Mouse (Mus musculus): ENCODE measurements around the gene Brd1. TPM values are rescaled to one million over a fixed set of nuclear protein-coding genes. Genes with fewer than 3 reads are reported as not detected.
"Not testable (repeated sequence)": the region's sequence is repeated elsewhere in the genome, so short reads cannot be mapped to it uniquely, and the experiment has no call there.

The Brd1 gene
- polyA plus RNA-seq, 1 experiment from 2014 or later = 20.3 TPM

GRCm38 (mm10) chr15:88716350-88716749 is 17.7 kb downstream of the Brd1 start:
- Histone ChIP-seq H3K27me3 (ENCODE audit: control insufficient read depth, insufficient read depth, low read length) (no peaks in the 10 kb centered on the region), H3K36me3 (ENCODE audit: control insufficient read depth, insufficient read depth, low read length) (peaks cover 45% of the 10 kb centered on the region), H3K4me1 (ENCODE audit: control insufficient read depth, insufficient read depth, low read length) (no peaks in the 10 kb centered on the region), H3K27ac (ENCODE audit: low read length) (no peak overlapping the region), H3K4me3 (replicated peaks; ENCODE audit: low read length) (no peak overlapping the region), H3K4me2 (ENCODE audit: low read depth, low read length) (no peak overlapping the region), H3K9ac (ENCODE audit: low read length) (no peak overlapping the region), H3K9me3 (replicated peaks; ENCODE audit: control insufficient read depth, low read length) (no peaks in the 10 kb centered on the region)
- ATAC-seq (ENCODE audit: insufficient read depth, low FRiP score) = no peak

DNA sequence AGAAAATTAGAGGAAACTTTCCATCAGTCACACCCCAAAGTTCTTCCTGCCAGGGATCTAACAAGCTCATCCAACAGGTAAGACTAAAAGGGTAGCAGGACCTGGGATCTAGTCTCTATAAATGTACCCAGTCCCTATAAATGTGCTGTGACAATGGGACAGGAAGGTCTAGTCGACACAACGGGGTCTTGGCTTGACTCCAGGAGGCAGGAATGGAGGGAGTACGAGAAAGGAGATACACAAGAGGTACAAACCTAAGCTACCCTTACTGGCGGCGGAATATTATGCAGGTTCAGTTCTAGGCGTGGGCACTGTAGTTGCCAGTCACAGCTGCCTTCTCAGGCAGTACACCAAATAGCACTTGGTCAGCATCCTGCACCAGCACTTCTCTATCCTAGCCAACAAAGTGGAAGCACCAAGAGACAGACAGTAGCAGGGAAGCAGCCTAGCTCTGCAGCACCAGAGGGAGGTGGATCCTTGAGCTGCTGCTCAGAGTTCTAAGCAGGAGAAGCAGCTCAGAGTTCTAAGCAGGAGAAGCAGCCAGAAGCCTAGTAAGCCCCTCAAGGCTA is 19.9 kb downstream of the Brd1 start:
- Histone ChIP-seq H3K27ac (ENCODE audit: low read length) (no peak overlapping the region), H3K4me2 (ENCODE audit: low read depth, low read length) (no peak overlapping the region), H3K27me3 (ENCODE audit: control insufficient read depth, insufficient read depth, low read length) (no peaks in the 10 kb centered on the region), H3K36me3 (ENCODE audit: control insufficient read depth, insufficient read depth, low read length) (peaks cover 46% of the 10 kb centered on the region), H3K9me3 (replicated peaks; ENCODE audit: control insufficient read depth, low read length) (no peaks in the 10 kb centered on the region), H3K4me3 (replicated peaks; ENCODE audit: low read length) (no peak overlapping the region), H3K4me1 (ENCODE audit: control insufficient read depth, insufficient read depth, low read length) (no peaks in the 10 kb centered on the region), H3K9ac (ENCODE audit: low read length) (no peak overlapping the region)
- WGBS = 80% methylated on average over 6 of the region's 6 CpGs
- ATAC-seq (ENCODE audit: insufficient read depth, low FRiP score) = no peak

DNA sequence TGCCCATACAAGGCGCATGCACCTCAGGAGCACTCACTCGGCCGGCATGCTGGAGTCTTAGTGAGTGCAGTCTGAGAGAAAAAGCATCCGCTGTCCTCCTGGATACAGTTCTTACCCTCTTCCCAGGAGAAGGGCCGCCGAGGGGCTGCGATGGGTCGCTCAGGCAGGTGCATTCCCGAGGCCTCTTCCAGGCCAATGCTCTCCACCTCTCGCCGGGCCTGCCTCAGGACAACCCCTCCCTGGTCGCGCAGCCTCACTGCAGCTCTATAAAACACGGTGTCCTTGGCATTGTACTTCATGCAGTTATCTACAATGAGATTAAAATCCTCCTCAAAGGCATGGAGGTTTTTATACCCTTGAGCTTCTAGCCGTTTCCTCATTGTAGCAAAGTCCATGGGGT is 21.5 kb downstream of the Brd1 start:
- peaks cover 43% of the 10 kb centered on the region for H3K36me3 ChIP-seq (ENCODE audit: control insufficient read depth, insufficient read depth, low read length)
- no peak for ATAC-seq (ENCODE audit: insufficient read depth, low FRiP score)

GRCm38 (mm10) chr15:88709878-88710277 is 24.2 kb downstream of the Brd1 start:
- ATAC-seq (ENCODE audit: insufficient read depth, low FRiP score) = no peak
- Histone ChIP-seq H3K4me2 (ENCODE audit: low read depth, low read length) (no peak overlapping the region), H3K4me1 (ENCODE audit: control insufficient read depth, insufficient read depth, low read length) (no peaks in the 10 kb centered on the region), H3K36me3 (ENCODE audit: control insufficient read depth, insufficient read depth, low read length) (peaks cover 52% of the 10 kb centered on the region), H3K9ac (ENCODE audit: low read length) (no peak overlapping the region), H3K9me3 (replicated peaks; ENCODE audit: control insufficient read depth, low read length) (no peaks in the 10 kb centered on the region), H3K4me3 (replicated peaks; ENCODE audit: low read length) (no peak overlapping the region), H3K27me3 (ENCODE audit: control insufficient read depth, insufficient read depth, low read length) (no peaks in the 10 kb centered on the region), H3K27ac (ENCODE audit: low read length) (no peak overlapping the region)
- 90% methylated on average over 5 of the region's 5 CpGs for WGBS

More for the DNA sequence above, 21.5 kb downstream of the Brd1 start:
- Histone ChIP-seq H3K9me3 (replicated peaks; ENCODE audit: control insufficient read depth, low read length) (no peaks in the 10 kb centered on the region), H3K4me2 (ENCODE audit: low read depth, low read length) (no peak overlapping the region), H3K9ac (ENCODE audit: low read length) (no peak overlapping the region), H3K4me3 (replicated peaks; ENCODE audit: low read length) (no peak overlapping the region), H3K4me1 (ENCODE audit: control insufficient read depth, insufficient read depth, low read length) (no peaks in the 10 kb centered on the region), H3K27me3 (ENCODE audit: control insufficient read depth, insufficient read depth, low read length) (no peaks in the 10 kb centered on the region), H3K27ac (ENCODE audit: low read length) (no peak overlapping the region)
- WGBS = 92% methylated on average over 15 of the region's 15 CpGs

GRCm38 (mm10) chr15:88708657-88709511 is 25.1 kb downstream of the Brd1 start:
- H3K4me2 ChIP-seq (ENCODE audit: low read depth, low read length) = no peak overlapping the region
- H3K9me3 ChIP-seq (replicated peaks; ENCODE audit: control insufficient read depth, low read length) = no peaks in the 10 kb centered on the region
- H3K36me3 ChIP-seq (ENCODE audit: control insufficient read depth, insufficient read depth, low read length) = peaks cover 57% of the 10 kb centered on the region
- no peak overlapping the region for H3K9ac ChIP-seq (ENCODE audit: low read length)
- 86% methylated on average over 13 of the region's 13 CpGs for WGBS
- H3K4me3 ChIP-seq (replicated peaks; ENCODE audit: low read length) = no peak overlapping the region
- no peaks in the 10 kb centered on the region for H3K4me1 ChIP-seq (ENCODE audit: control insufficient read depth, insufficient read depth, low read length)
- no peak overlapping the region for H3K27ac ChIP-seq (ENCODE audit: low read length)
- no peaks in the 10 kb centered on the region for H3K27me3 ChIP-seq (ENCODE audit: control insufficient read depth, insufficient read depth, low read length)
- ATAC-seq (ENCODE audit: insufficient read depth, low FRiP score) = no peak

- Histone ChIP-seq H3K36me3 (ENCODE audit: control insufficient read depth, insufficient read depth, low read length) (peaks cover 53% of the 10 kb centered on the region), H3K27me3 (ENCODE audit: control insufficient read depth, insufficient read depth, low read length) (no peaks in the 10 kb centered on the region), H3K9me3 (replicated peaks; ENCODE audit: control insufficient read depth, low read length) (no peaks in the 10 kb centered on the region), H3K4me2 (ENCODE audit: low read depth, low read length) (no peak overlapping the region), H3K4me1 (ENCODE audit: control insufficient read depth, insufficient read depth, low read length) (no peaks in the 10 kb centered on the region), H3K27ac (ENCODE audit: low read length) (no peak overlapping the region), H3K4me3 (replicated peaks; ENCODE audit: low read length) (no peak overlapping the region), H3K9ac (ENCODE audit: low read length) (no peak overlapping the region)
- WGBS = 84% methylated on average over 5 of the region's 5 CpGs
- ATAC-seq (ENCODE audit: insufficient read depth, low FRiP score) = no peak
These were observed 25.8 kb downstream of the Brd1 start for GRCm38 (mm10) chr15:88708204-88708603.

DNA sequence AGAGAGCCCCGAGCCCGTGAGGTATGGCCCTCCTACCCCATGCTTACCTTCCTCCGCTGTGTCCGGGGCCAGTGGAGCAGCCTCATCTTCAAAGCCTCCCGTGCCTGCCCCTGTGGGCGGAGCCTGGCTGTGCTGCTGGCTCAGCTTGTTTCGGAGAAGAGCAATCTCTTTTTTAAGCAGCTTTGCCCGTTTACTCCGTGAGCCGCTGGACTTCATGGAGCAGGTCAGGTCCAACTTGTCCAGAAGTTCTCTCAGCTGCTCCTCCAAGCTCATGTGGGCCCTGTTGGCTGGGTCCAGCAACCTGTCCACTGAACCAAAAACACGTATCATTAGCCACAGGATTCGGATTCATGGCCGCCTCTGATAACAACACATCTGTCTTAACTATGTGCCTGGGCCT is 27.0 kb downstream of the Brd1 start:
- not testable (repeated sequence) for H3K4me1 ChIP-seq (ENCODE audit: control insufficient read depth, insufficient read depth, low read length); H3K9me3 ChIP-seq (replicated peaks; ENCODE audit: control insufficient read depth, low read length); H3K9ac ChIP-seq (ENCODE audit: low read length); H3K4me2 ChIP-seq (ENCODE audit: low read depth, low read length); H3K27ac ChIP-seq (ENCODE audit: low read length); H3K4me3 ChIP-seq (replicated peaks; ENCODE audit: low read length); H3K27me3 ChIP-seq (ENCODE audit: control insufficient read depth, insufficient read depth, low read length); ATAC-seq (ENCODE audit: insufficient read depth, low FRiP score)
- peaks cover 45% of the 10 kb centered on the region for H3K36me3 ChIP-seq (ENCODE audit: control insufficient read depth, insufficient read depth, low read length)
- 73% methylated on average over 13 of the region's 13 CpGs for WGBS

DNA sequence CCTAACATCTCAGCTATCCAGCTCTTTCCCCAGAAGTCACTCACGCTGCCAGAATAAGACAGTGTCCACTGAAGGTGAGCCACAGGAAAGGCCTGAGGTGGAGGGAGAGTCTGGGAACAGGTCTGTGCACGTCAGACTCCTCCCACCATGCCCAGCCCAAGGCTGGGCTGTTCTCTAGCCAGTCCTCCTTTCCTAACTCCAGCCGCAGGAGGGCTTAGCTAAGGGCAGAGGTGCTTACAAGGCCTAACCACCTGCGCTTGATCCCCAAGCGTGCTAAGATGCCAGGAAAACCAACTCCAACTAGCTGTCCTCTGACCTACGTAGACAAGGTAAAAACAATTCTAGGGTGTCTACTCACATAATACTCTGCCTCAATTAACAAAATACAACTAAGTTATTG is 27.7 kb downstream of the Brd1 start:
- Histone ChIP-seq H3K4me1 (ENCODE audit: control insufficient read depth, insufficient read depth, low read length) (no peaks in the 10 kb centered on the region), H3K9me3 (replicated peaks; ENCODE audit: control insufficient read depth, low read length) (no peaks in the 10 kb centered on the region), H3K36me3 (ENCODE audit: control insufficient read depth, insufficient read depth, low read length) (peaks cover 43% of the 10 kb centered on the region), H3K4me3 (replicated peaks; ENCODE audit: low read length) (no peak overlapping the region), H3K27ac (ENCODE audit: low read length) (no peak overlapping the region), H3K27me3 (ENCODE audit: control insufficient read depth, insufficient read depth, low read length) (no peaks in the 10 kb centered on the region), H3K4me2 (ENCODE audit: low read depth, low read length) (no peak overlapping the region), H3K9ac (ENCODE audit: low read length) (no peak overlapping the region)
- WGBS = 77% methylated on average over 6 of the region's 6 CpGs
- 0 out of 2 replicates have a peak, but pooled peaks have one; percentile 26 for ATAC-seq (ENCODE audit: insufficient read depth, low FRiP score)

- Histone ChIP-seq H3K4me1 (ENCODE audit: control insufficient read depth, insufficient read depth, low read length) (no peaks in the 10 kb centered on the region), H3K9ac (ENCODE audit: low read length) (no peak overlapping the region), H3K27ac (ENCODE audit: low read length) (no peak overlapping the region), H3K27me3 (ENCODE audit: control insufficient read depth, insufficient read depth, low read length) (no peaks in the 10 kb centered on the region), H3K4me3 (replicated peaks; ENCODE audit: low read length) (no peak overlapping the region), H3K4me2 (ENCODE audit: low read depth, low read length) (no peak overlapping the region), H3K36me3 (ENCODE audit: control insufficient read depth, insufficient read depth, low read length) (peaks cover 40% of the 10 kb centered on the region), H3K9me3 (replicated peaks; ENCODE audit: control insufficient read depth, low read length) (no peaks in the 10 kb centered on the region)
- 44% methylated on average over 1 of the region's 1 CpGs for WGBS
- ATAC-seq (ENCODE audit: insufficient read depth, low FRiP score) = no peak
These were observed 29.7 kb downstream of the Brd1 start for GRCm38 (mm10) chr15:88704284-88704683.

Data from stomach, embryonic 16.5 days (tissue).